Mouse (Mus musculus): ENCODE data around the gene Pecr. TPM values are rescaled to one million over a fixed set of nuclear protein-coding genes. Genes with fewer than 3 reads are reported as not detected.

Pecr gene
- 15.0 and 15.2 TPM in 2 replicates for polyA plus RNA-seq (2016; fragmentation: Nextera tagmentation; extraction: Ambion mirVana)

GRCm38 (mm10) chr1:72283992-72284485, at the start of gene Pecr, which contains the start of gene Tmem169:
TSS of gene Pecr (minus strand) at chr1:72284314.
TSS of gene Tmem169 (plus strand) at chr1:72284369.
- under 1% methylated on average over 30 of the region's 30 CpGs for WGBS
- Histone ChIP-seq H3K4me1 (peaks cover 27% of the 10 kb centered on the region), H3K9ac (peak within 1 kb of the TSS; percentile 63), H3K4me3 (replicated peaks) (peak within 1 kb of the TSS; percentile 54), H3K36me3 (replicated peaks) (no peaks in the 10 kb centered on the region), H3K9me3 (no peaks in the 10 kb centered on the region), H3K4me2 (peak within 1 kb of the TSS; percentile 80), H3K27me3 (no peaks in the 10 kb centered on the region), H3K27ac (peak within 1 kb of the TSS; percentile 74)
- peak; percentile 99 for ATAC-seq (ENCODE audit: low FRiP score)

GRCm38 (mm10) chr1:72326162-72326821, 42.2 kb upstream of the Pecr start:
- Histone ChIP-seq H3K4me1 (no peaks in the 10 kb centered on the region), H3K9me3 (no peaks in the 10 kb centered on the region), H3K36me3 (replicated peaks) (peaks cover 66% of the 10 kb centered on the region), H3K27ac (no peak overlapping the region), H3K4me2 (no peak overlapping the region), H3K4me3 (replicated peaks) (no peak overlapping the region), H3K27me3 (no peaks in the 10 kb centered on the region), H3K9ac (no peak overlapping the region)
- ATAC-seq (ENCODE audit: low FRiP score): no peak
- 95% methylated on average over 11 of the region's 11 CpGs for WGBS

GRCm38 (mm10) chr1:72323248-72323647, 39.1 kb upstream of the Pecr start:
- H3K9ac ChIP-seq: no peak overlapping the region
- no peak for ATAC-seq (ENCODE audit: low FRiP score)
- no peaks in the 10 kb centered on the region for H3K27me3 ChIP-seq
- H3K4me2 ChIP-seq: no peak overlapping the region
- no peak overlapping the region for H3K4me3 ChIP-seq (replicated peaks)
- no peaks in the 10 kb centered on the region for H3K4me1 ChIP-seq
- 96% methylated on average over 4 of the region's 4 CpGs for WGBS
- no peak overlapping the region for H3K27ac ChIP-seq
- H3K9me3 ChIP-seq: no peaks in the 10 kb centered on the region
- H3K36me3 ChIP-seq (replicated peaks): peaks cover 67% of the 10 kb centered on the region

- WGBS: 95% methylated on average over 5 of the region's 5 CpGs
- Histone ChIP-seq H3K36me3 (replicated peaks) (peaks cover 59% of the 10 kb centered on the region), H3K27ac (no peak overlapping the region), H3K27me3 (no peaks in the 10 kb centered on the region), H3K4me2 (no peak overlapping the region), H3K9me3 (no peaks in the 10 kb centered on the region), H3K9ac (no peak overlapping the region), H3K4me3 (replicated peaks) (no peak overlapping the region), H3K4me1 (no peaks in the 10 kb centered on the region)
- no peak for ATAC-seq (ENCODE audit: low FRiP score)
These were observed 36.6 kb upstream of the Pecr start for GRCm38 (mm10) chr1:72320759-72321158.

- no peak overlapping the region for H3K27ac ChIP-seq
- H3K27me3 ChIP-seq: no peaks in the 10 kb centered on the region
- H3K36me3 ChIP-seq (replicated peaks): peaks cover 57% of the 10 kb centered on the region
- H3K9ac ChIP-seq: no peak overlapping the region
- no peaks in the 10 kb centered on the region for H3K4me1 ChIP-seq
- WGBS: 89% methylated on average over 7 of the region's 7 CpGs
- no peak overlapping the region for H3K4me3 ChIP-seq (replicated peaks)
- ATAC-seq (ENCODE audit: low FRiP score): no peak
- H3K4me2 ChIP-seq: no peak overlapping the region
- no peaks in the 10 kb centered on the region for H3K9me3 ChIP-seq
These were observed 32.8 kb upstream of the Pecr start for GRCm38 (mm10) chr1:72316901-72317300.

- Histone ChIP-seq H3K4me3 (replicated peaks) (no peak overlapping the region), H3K9me3 (no peaks in the 10 kb centered on the region), H3K9ac (no peak overlapping the region), H3K27me3 (no peaks in the 10 kb centered on the region), H3K27ac (no peak overlapping the region), H3K4me1 (no peaks in the 10 kb centered on the region), H3K36me3 (replicated peaks) (peaks cover 61% of the 10 kb centered on the region), H3K4me2 (no peak overlapping the region)
- no peak for ATAC-seq (ENCODE audit: low FRiP score)
- WGBS: 53% methylated on average over 8 of the region's 8 CpGs
These were observed 32.3 kb upstream of the Pecr start for GRCm38 (mm10) chr1:72316409-72316808.

- H3K27ac ChIP-seq: no peak overlapping the region
- no peaks in the 10 kb centered on the region for H3K27me3 ChIP-seq
- ATAC-seq (ENCODE audit: low FRiP score): no peak
- H3K36me3 ChIP-seq (replicated peaks): peaks cover 53% of the 10 kb centered on the region
- H3K4me2 ChIP-seq: no peak overlapping the region
- WGBS: 87% methylated on average over 4 of the region's 4 CpGs
- H3K9me3 ChIP-seq: no peaks in the 10 kb centered on the region
- H3K4me3 ChIP-seq (replicated peaks): no peak overlapping the region
- no peak overlapping the region for H3K9ac ChIP-seq
- H3K4me1 ChIP-seq: no peaks in the 10 kb centered on the region
These were observed 31.3 kb upstream of the Pecr start for GRCm38 (mm10) chr1:72315447-72315846.

GRCm38 (mm10) chr1:72313399-72314039, 29.4 kb upstream of the Pecr start:
- Histone ChIP-seq H3K4me2 (no peak overlapping the region), H3K4me1 (peaks cover 11% of the 10 kb centered on the region; the same call in 1 of the 2 replicates), H3K9me3 (no peaks in the 10 kb centered on the region), H3K9ac (no peak overlapping the region), H3K27me3 (no peaks in the 10 kb centered on the region), H3K36me3 (replicated peaks) (peaks cover 38% of the 10 kb centered on the region), H3K4me3 (replicated peaks) (no peak overlapping the region), H3K27ac (no peak overlapping the region)
- ATAC-seq (ENCODE audit: low FRiP score): peak; percentile 49; the same call in 1 of the 2 replicates
- WGBS: 73% methylated on average over 5 of the region's 5 CpGs

GRCm38 (mm10) chr1:72312701-72313398, 28.7 kb upstream of the Pecr start:
- H3K4me2 ChIP-seq: no peak overlapping the region
- no peak for ATAC-seq (ENCODE audit: low FRiP score)
- peaks cover 31% of the 10 kb centered on the region for H3K36me3 ChIP-seq (replicated peaks)
- 89% methylated on average over 9 of the region's 9 CpGs for WGBS
- H3K9me3 ChIP-seq: no peaks in the 10 kb centered on the region
- H3K27me3 ChIP-seq: no peaks in the 10 kb centered on the region
- H3K27ac ChIP-seq: no peak overlapping the region
- no peak overlapping the region for H3K4me3 ChIP-seq (replicated peaks)
- no peak overlapping the region for H3K9ac ChIP-seq
- peaks cover 17% of the 10 kb centered on the region; the same call in 1 of the 2 replicates for H3K4me1 ChIP-seq

- Histone ChIP-seq H3K4me3 (replicated peaks) (no peak overlapping the region), H3K4me2 (no peak overlapping the region), H3K27me3 (no peaks in the 10 kb centered on the region), H3K4me1 (peaks cover 20% of the 10 kb centered on the region), H3K27ac (0 out of 2 replicates have a peak overlapping the region, but pooled peaks have one; percentile 8), H3K9ac (no peak overlapping the region), H3K9me3 (no peaks in the 10 kb centered on the region), H3K36me3 (replicated peaks) (peaks cover 15% of the 10 kb centered on the region; the same call in 1 of the 2 replicates)
- no peak for ATAC-seq (ENCODE audit: low FRiP score)
- 56% methylated on average over 6 of the region's 6 CpGs for WGBS
These were observed 25.8 kb upstream of the Pecr start for GRCm38 (mm10) chr1:72309744-72310424.

- Histone ChIP-seq H3K36me3 (replicated peaks) (peaks cover 15% of the 10 kb centered on the region; the same call in 1 of the 2 replicates), H3K4me1 (peaks cover 20% of the 10 kb centered on the region), H3K27ac (no peak overlapping the region), H3K27me3 (no peaks in the 10 kb centered on the region), H3K4me3 (replicated peaks) (no peak overlapping the region), H3K9me3 (no peaks in the 10 kb centered on the region), H3K9ac (no peak overlapping the region), H3K4me2 (no peak overlapping the region)
- ATAC-seq (ENCODE audit: low FRiP score): no peak
- 68% methylated on average over 4 of the region's 4 CpGs for WGBS
These were observed 24.8 kb upstream of the Pecr start for GRCm38 (mm10) chr1:72308919-72309318.
